Mouse (Mus musculus) liver, embryonic 14.5 days (tissue): ENCODE results near the gene Nt5c2.

ENCODE experiments used
- CTCF ChIP-seq: IDR thresholded peaks from 2 replicates; pipeline ENCODE4 v1.5.1; 2016; ENCODE audit warnings: antibody characterized with exemption, low read depth, control low read depth
- EP300 ChIP-seq: IDR thresholded peaks from 2 replicates; pipeline ENCODE4 v1.6.1; 2016; ENCODE audit warnings: antibody characterized with exemption, low read depth

DNA sequence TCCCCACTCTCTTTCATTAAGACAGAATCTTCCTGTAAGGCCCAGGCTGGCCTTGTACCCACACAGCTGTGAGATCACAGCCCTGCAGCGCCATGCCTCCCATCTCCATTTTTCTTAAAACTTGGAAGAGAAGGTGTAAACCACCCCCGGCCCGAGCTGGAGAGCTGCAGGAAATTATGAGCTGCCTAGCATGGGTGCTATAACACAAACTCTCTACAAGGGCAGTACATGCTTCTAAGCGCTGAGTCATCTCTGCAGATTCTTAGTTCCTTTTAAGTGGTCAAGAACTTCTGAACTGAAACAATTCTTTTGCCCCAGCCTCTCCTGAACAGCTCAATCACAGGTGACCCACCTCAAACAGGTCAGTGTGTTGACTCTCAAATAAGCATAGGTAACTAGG, 20.0 kb upstream of the Nt5c2 start:
- no peak for TF ChIP-seq CTCF
- no peak for TF ChIP-seq EP300
